ENCODE assay signal across 8 mouse cellular contexts in genomic region chr9:21748033-21748432, GRCm38 (mm10). TPM values are rescaled to one million over a fixed set of nuclear protein-coding genes. Genes with fewer than 3 reads are reported as not detected.
DNase-seq lines count a peak whose midpoint lies in the region; ATAC-seq and TF ChIP-seq lines count a peak whose summit lies in the region.

No protein-coding gene starts in this region.

- no peak for TF ChIP-seq POLR2A in kidney, adult 2 months (IDR thresholded peaks at IDR 0.05; ENCODE audit: low read depth, low read length)

- no peak overlapping the region for H3K4me3 ChIP-seq in hindbrain, embryonic 11.5 days (ENCODE audit: low read depth, low read length)
- no peak overlapping the region for H3K4me3 ChIP-seq in hindbrain, embryonic 12.5 days
- no peak overlapping the region for H3K4me3 ChIP-seq in kidney, adult 2 months (ENCODE audit: insufficient read depth, low read depth, low read length)

- no peak for DNase-seq in hindbrain, embryonic 11.5 days (ENCODE audit: low spot score)
- peak; percentile 76 for DNase-seq in adrenal gland, adult 8-10 months
- peak; percentile 73 to 83 for DNase-seq in heart, adult 18-20 months
- DNase-seq in kidney, adult 2 months, result peak; percentile 87
- DNase-seq in lung, postnatal 4 days, result peak; percentile 73 to 89
- no peak for DNase-seq in embryo, embryonic 9.5 days (ENCODE audit: extremely low spot score)
- DNase-seq in yolk sac, embryonic 10.5 days (ENCODE audit: low spot score), result no peak

- 0 out of 2 replicates have a peak overlapping the region, but pooled peaks have one; percentile 9 for H3K27ac ChIP-seq in hindbrain, embryonic 11.5 days (ENCODE audit: low read depth, low read length)
- H3K27ac ChIP-seq in hindbrain, embryonic 12.5 days, result no peak overlapping the region
- no peak overlapping the region for H3K27ac ChIP-seq in kidney, adult 2 months (ENCODE audit: insufficient read depth, low read depth, low read length)

- no peak for TF ChIP-seq CTCF in kidney, adult 2 months (conservative IDR thresholded peaks at IDR 0.05; ENCODE audit: insufficient read depth, insufficient read length, low read depth, low read length)

- ATAC-seq in hindbrain, embryonic 11.5 days (ENCODE audit: low FRiP score), result no peak
- ATAC-seq in hindbrain, embryonic 12.5 days (ENCODE audit: low FRiP score), result no peak

- H3K4me1 ChIP-seq in hindbrain, embryonic 11.5 days (replicated peaks; ENCODE audit: control insufficient read depth, insufficient read depth, low read length), result no peaks in the 10 kb centered on the region
- H3K4me1 ChIP-seq in hindbrain, embryonic 12.5 days, result no peaks in the 10 kb centered on the region
- no peaks in the 10 kb centered on the region for H3K4me1 ChIP-seq in kidney, adult 2 months (ENCODE audit: control insufficient read depth, insufficient read depth, low read length)

- no peak overlapping the region for H3K9ac ChIP-seq in hindbrain, embryonic 11.5 days (ENCODE audit: low read depth, low read length)
- no peak overlapping the region for H3K9ac ChIP-seq in hindbrain, embryonic 12.5 days

- H3K9me3 ChIP-seq in hindbrain, embryonic 11.5 days (ENCODE audit: control insufficient read depth, low read length), result no peaks in the 10 kb centered on the region
- no peaks in the 10 kb centered on the region for H3K9me3 ChIP-seq in hindbrain, embryonic 12.5 days (replicated peaks)

- 67% methylated on average over 7 of the region's 7 CpGs for WGBS in hindbrain, embryonic 11.5 days
- WGBS in hindbrain, embryonic 12.5 days, result 65% methylated on average over 7 of the region's 7 CpGs
- 48% methylated on average over 7 of the region's 7 CpGs for WGBS in kidney, adult 2 months

- H3K4me2 ChIP-seq in hindbrain, embryonic 11.5 days (replicated peaks; ENCODE audit: low read depth, low read length), result no peak overlapping the region
- no peak overlapping the region for H3K4me2 ChIP-seq in hindbrain, embryonic 12.5 days (replicated peaks)

- H3K27me3 ChIP-seq in hindbrain, embryonic 11.5 days (ENCODE audit: control insufficient read depth, insufficient read depth, low read length), result no peaks in the 10 kb centered on the region
- H3K27me3 ChIP-seq in hindbrain, embryonic 12.5 days, result no peaks in the 10 kb centered on the region
- H3K27me3 ChIP-seq in kidney, adult 2 months (replicated peaks; ENCODE audit: control insufficient read depth, insufficient read depth, low read length), result no peaks in the 10 kb centered on the region

- peaks cover 27% of the 10 kb centered on the region for H3K36me3 ChIP-seq in hindbrain, embryonic 11.5 days (ENCODE audit: control insufficient read depth, insufficient read depth, low read length)
- peaks cover 76% of the 10 kb centered on the region for H3K36me3 ChIP-seq in hindbrain, embryonic 12.5 days
- H3K36me3 ChIP-seq in kidney, adult 2 months (ENCODE audit: control insufficient read depth, insufficient read depth, low read length), result peaks cover 3% of the 10 kb centered on the region

RNA-seq across cellular contexts. Expression of gene Spc24, which starts 12.1 kb away (rescaled TPM):
- 94.3 and 101 TPM in 2 replicates for polyA plus RNA-seq in hindbrain, embryonic 11.5 days (2014; fragmentation: Nextera tagmentation; extraction: Ambion mirVana)
- polyA plus RNA-seq in hindbrain, embryonic 12.5 days (2016; fragmentation: Nextera tagmentation; extraction: Ambion mirVana), result 61.6 and 68.2 TPM in 2 replicates
- 1 to 10 TPM in 3 of 4 experiments, under 1 TPM in 1; 0.32 to 4.9 (median 2.1) TPM for total RNA-seq in adrenal gland, adult 8-10 months (2022)
- 1 to 10 TPM; 4.7 to 6.4 TPM for total RNA-seq in heart, adult 18-20 months (2021)
- 3.4 and 6.0 TPM in 2 replicates for polyA plus RNA-seq in kidney, adult 2 months (2012; rRNA removed)

RNA-seq across cellular contexts. Expression of gene Ldlr, which starts 24.8 kb away (rescaled TPM):
- polyA plus RNA-seq in hindbrain, embryonic 11.5 days (2014; fragmentation: Nextera tagmentation; extraction: Ambion mirVana), result 17.9 and 22.0 TPM in 2 replicates
- polyA plus RNA-seq in hindbrain, embryonic 12.5 days (2016; fragmentation: Nextera tagmentation; extraction: Ambion mirVana), result 32.1 and 33.0 TPM in 2 replicates
- total RNA-seq in adrenal gland, adult 8-10 months (2022), result 100 to 1,000 TPM; 102 to 164 (median 147) TPM
- 1 to 10 TPM; 1.9 to 2.4 TPM for total RNA-seq in heart, adult 18-20 months (2021)
- 26.9 and 28.8 TPM in 2 replicates for polyA plus RNA-seq in kidney, adult 2 months (2012; rRNA removed)

RNA-seq across cellular contexts. Expression of gene Kank2, which starts 50.5 kb away (rescaled TPM):
- polyA plus RNA-seq in hindbrain, embryonic 11.5 days (2014; fragmentation: Nextera tagmentation; extraction: Ambion mirVana), result 4.1 and 4.7 TPM in 2 replicates
- polyA plus RNA-seq in hindbrain, embryonic 12.5 days (2016; fragmentation: Nextera tagmentation; extraction: Ambion mirVana), result 10.6 and 11.2 TPM in 2 replicates
- total RNA-seq in adrenal gland, adult 8-10 months (2022), result 10 to 100 TPM; 35.0 to 58.9 (median 47.5) TPM
- 10 to 100 TPM; 58.1 to 60.8 TPM for total RNA-seq in heart, adult 18-20 months (2021)
- polyA plus RNA-seq in kidney, adult 2 months (2012; rRNA removed), result 21.8 and 23.6 TPM in 2 replicates

Comparison
In these comparisons a context has a peak if more than half of its experiments do, and no peak if none do; other contexts are left out.
1. DNase-seq: peak in adrenal gland, adult 8-10 months (single experiment), heart, adult 18-20 months (2 of 2), kidney, adult 2 months (single experiment) and lung, postnatal 4 days (2 of 2); none in hindbrain, embryonic 11.5 days (single experiment), embryo, embryonic 9.5 days (single experiment) and yolk sac, embryonic 10.5 days (single experiment).